Mouse (Mus musculus) MEL (cell line): Measurements from ENCODE around the gene Sertad2. TPM values are rescaled to one million over a fixed set of nuclear protein-coding genes. Genes with fewer than 3 reads are reported as not detected.

ENCODE experiments used
- DNase-seq: peaks from one replicate; pipeline ENCODE4 v3.0.0; 2011; ENCODE audit warnings: low read depth, low spot score
- H3K27ac ChIP-seq: 2 replicates; pipeline ENCODE4 v1.5.1; 2012; ENCODE audit warnings: low read depth, mild to moderate bottlenecking, control low read depth, low read length, moderate library complexity; ENCODE audit not compliant: control insufficient read depth
- H3K27me3 ChIP-seq, 2 experiments: fragments of 150-350 bp in 1 of 2; sonication (generic) in 1 of 2; 2 replicates each; pipeline ENCODE4 v1.6.1; 2012; ENCODE audit warnings: low read length in 2 of 2, mild to moderate bottlenecking in 2 of 2, improper control_type of control experiment in 1 of 2, moderate library complexity in 1 of 2; ENCODE audit not compliant: insufficient read depth in 2 of 2, control insufficient read depth in 1 of 2
- H3K36me3 ChIP-seq, 2 experiments: 2 replicates each; pipeline ENCODE4 v1.6.1; 2012 to 2014; ENCODE audit warnings: low read length in 2 of 2, improper control_type of control experiment in 1 of 2, inconsistent platforms in 1 of 2, mild to moderate bottlenecking in 1 of 2; ENCODE audit not compliant: insufficient read depth in 2 of 2, control insufficient read depth in 1 of 2
- H3K4me1 ChIP-seq, 2 experiments: fragments of 150-350 bp in 1 of 2; sonication (generic) in 1 of 2; 2 replicates each; pipeline ENCODE4 v1.6.1; 2012; ENCODE audit warnings: low read length in 2 of 2, improper control_type of control experiment in 1 of 2, mild to moderate bottlenecking in 1 of 2; ENCODE audit not compliant: insufficient read depth in 2 of 2, control insufficient read depth in 1 of 2
- H3K4me3 ChIP-seq, 2 experiments: fragments of 150-350 bp in 1 of 2; sonication (generic) in 1 of 2; 2 replicates each; pipeline ENCODE4 v1.5.1; 2012; ENCODE audit warnings: low read depth in 2 of 2, low read length in 2 of 2, mild to moderate bottlenecking in 2 of 2, moderate library complexity in 2 of 2, control low read depth in 1 of 2, improper control_type of control experiment in 1 of 2; ENCODE audit not compliant: control insufficient read depth in 1 of 2, insufficient read depth in 1 of 2
- H3K79me2 ChIP-seq: 2 replicates; pipeline ENCODE4 v1.6.1; 2012; ENCODE audit warnings: mild to moderate bottlenecking, low read length, moderate library complexity; ENCODE audit not compliant: control insufficient read depth, poor library complexity, insufficient read depth
- H3K9ac ChIP-seq: 2 replicates; pipeline ENCODE4 v1.6.1; 2012; ENCODE audit warnings: low read depth, mild to moderate bottlenecking, control low read depth, low read length, moderate library complexity; ENCODE audit not compliant: control insufficient read depth, poor library complexity, severe bottlenecking
- H3K9me3 ChIP-seq: fragments of 150-350 bp; sonication (generic); replicated peaks from 2 replicates; pipeline ENCODE4 v1.6.1; 2012; ENCODE audit warnings: mild to moderate bottlenecking, low read length, improper control_type of control experiment, moderate library complexity; ENCODE audit not compliant: insufficient read depth
- BHLHE40 ChIP-seq: IDR thresholded peaks from 2 replicates; pipeline ENCODE4 v1.6.1; 2012; ENCODE audit warnings: low read depth, mild to moderate bottlenecking, inconsistent platforms, low read length, improper control_type of control experiment, borderline replicate concordance
- CHD1 ChIP-seq: IDR thresholded peaks from 2 replicates; pipeline ENCODE4 v1.6.1; 2012; ENCODE audit warnings: low read depth, mild to moderate bottlenecking, inconsistent platforms, low read length, improper control_type of control experiment
- CHD2 ChIP-seq: IDR thresholded peaks from 2 replicates; pipeline ENCODE4 v1.6.1; 2011; ENCODE audit warnings: low read length, improper control_type of control experiment
- CTCF ChIP-seq, 3 experiments: IDR thresholded peaks in 2 of 3; conservative IDR thresholded peaks in 1 of 3; 2 replicates each; pipeline ENCODE4 v1.5.1; 2011 to 2012; ENCODE audit warnings: low read length in 3 of 3, low read depth in 2 of 3, mild to moderate bottlenecking in 2 of 3, improper control_type of control experiment in 1 of 3, inconsistent platforms in 1 of 3, mixed read lengths in 1 of 3, moderate library complexity in 1 of 3; ENCODE audit not compliant: control insufficient read depth in 1 of 3, insufficient read depth in 1 of 3, poor library complexity in 1 of 3, severe bottlenecking in 1 of 3
- ELF1 ChIP-seq: IDR thresholded peaks from 2 replicates; pipeline ENCODE4 v1.6.1; 2014; ENCODE audit warnings: low read depth, mild to moderate bottlenecking, inconsistent platforms, low read length, improper control_type of control experiment, moderate library complexity
- EP300 ChIP-seq, 2 experiments: IDR thresholded peaks; 2 replicates each; pipeline ENCODE4 v1.6.1; 2011; ENCODE audit warnings: improper control_type of control experiment in 2 of 2, low read length in 2 of 2, low read depth in 1 of 2, mild to moderate bottlenecking in 1 of 2
- ETS1 ChIP-seq: IDR thresholded peaks from 2 replicates; pipeline ENCODE4 v1.6.1; 2012; ENCODE audit warnings: low read depth, mild to moderate bottlenecking, inconsistent platforms, low read length, improper control_type of control experiment, moderate library complexity
- JUND ChIP-seq: IDR thresholded peaks from 2 replicates; pipeline ENCODE4 v1.6.1; 2011; ENCODE audit warnings: low read depth, mild to moderate bottlenecking, improper control_type of control experiment, low read length
- MAFK ChIP-seq: IDR thresholded peaks from 2 replicates; pipeline ENCODE4 v1.6.1; 2011; ENCODE audit warnings: low read depth, mild to moderate bottlenecking, low read length, improper control_type of control experiment, borderline replicate concordance
- MEF2A ChIP-seq: IDR thresholded peaks from 2 replicates; pipeline ENCODE4 v1.6.1; 2014; ENCODE audit warnings: low read depth, mild to moderate bottlenecking, inconsistent platforms, low read length, improper control_type of control experiment; ENCODE audit not compliant: poor library complexity, insufficient replicate concordance, severe bottlenecking; ENCODE audit errors: extremely low read depth
- MXI1 ChIP-seq: IDR thresholded peaks from 2 replicates; pipeline ENCODE4 v1.6.1; 2011; ENCODE audit warnings: mild to moderate bottlenecking, low read depth, low read length, improper control_type of control experiment
- NRF1 ChIP-seq: IDR thresholded peaks from 2 replicates; pipeline ENCODE4 v1.6.1; 2014; ENCODE audit warnings: low read depth, mild to moderate bottlenecking, inconsistent platforms, low read length, improper control_type of control experiment, moderate library complexity; ENCODE audit not compliant: poor library complexity, insufficient read depth, severe bottlenecking
- POLR2A ChIP-seq, 2 experiments: IDR thresholded peaks; 2 replicates each; pipeline ENCODE4 v1.6.1; 2011 to 2012; ENCODE audit warnings: low read length in 2 of 2, mild to moderate bottlenecking in 2 of 2, control low read depth in 1 of 2, improper control_type of control experiment in 1 of 2, low read depth in 1 of 2, moderate library complexity in 1 of 2; ENCODE audit not compliant: control insufficient read depth in 1 of 2, insufficient read depth in 1 of 2, poor library complexity in 1 of 2
- POLR2AphosphoS5 ChIP-seq: IDR thresholded peaks from 2 replicates; pipeline ENCODE4 v1.6.1; 2012; ENCODE audit warnings: low read depth, borderline replicate concordance, mild to moderate bottlenecking, inconsistent platforms, low read length, moderate library complexity, mixed read lengths
- RAD21 ChIP-seq: IDR thresholded peaks from 2 replicates; pipeline ENCODE4 v1.6.1; 2011; ENCODE audit warnings: mild to moderate bottlenecking, low read depth, low read length, improper control_type of control experiment
- TAL1 ChIP-seq: IDR thresholded peaks from 2 replicates; pipeline ENCODE4 v1.6.1; 2012; ENCODE audit warnings: mild to moderate bottlenecking, inconsistent platforms, low read length, moderate library complexity, mixed read lengths
- TBP ChIP-seq: IDR thresholded peaks from 2 replicates; pipeline ENCODE4 v1.8.0; 2011; ENCODE audit warnings: low read depth, low read length, improper control_type of control experiment
- UBTF ChIP-seq: IDR thresholded peaks from 2 replicates; pipeline ENCODE4 v1.6.1; 2012; ENCODE audit warnings: low read depth, mild to moderate bottlenecking, inconsistent platforms, low read length, improper control_type of control experiment, moderate library complexity, borderline replicate concordance; ENCODE audit not compliant: insufficient read depth
- USF1 ChIP-seq: IDR thresholded peaks from 2 replicates; pipeline ENCODE4 v1.6.1; 2014; ENCODE audit warnings: low read depth, mild to moderate bottlenecking, inconsistent platforms, low read length, improper control_type of control experiment, moderate library complexity
- USF2 ChIP-seq, 2 experiments: IDR thresholded peaks; 2 replicates each; pipeline ENCODE4 v1.6.1; 2011 to 2012; ENCODE audit warnings: improper control_type of control experiment in 2 of 2, low read length in 2 of 2, borderline replicate concordance in 1 of 2, inconsistent platforms in 1 of 2, low read depth in 1 of 2, mild to moderate bottlenecking in 1 of 2; ENCODE audit not compliant: insufficient read depth in 1 of 2
- ZKSCAN1 ChIP-seq: IDR thresholded peaks from 2 replicates; pipeline ENCODE4 v1.6.1; 2012; ENCODE audit warnings: low read depth, mild to moderate bottlenecking, inconsistent platforms, low read length, improper control_type of control experiment, moderate library complexity
- ZNF384 ChIP-seq: IDR thresholded peaks from 2 replicates; pipeline ENCODE4 v1.6.1; 2012; ENCODE audit warnings: low read depth, mild to moderate bottlenecking, inconsistent platforms, low read length, improper control_type of control experiment
- polyA plus RNA-seq, 2 experiments: library from polyadenylated mRNA; stranded (reverse) in 1 of 2; unstranded in 1 of 2; fragments of >175 nt in 1 of 2; fragments of >200 nt in 1 of 2; gene quantifications; 2 replicates each; pipeline versions ENCODE4 v1.2.1 to v1.2.4; 2012; ENCODE audit warnings: low replicate concordance in 2 of 2, low read depth in 1 of 2; ENCODE audit not compliant: insufficient read length in 2 of 2, insufficient read depth in 1 of 2, missing spikeins in 1 of 2
- total RNA-seq: library from RNA; depleted of rRNA; stranded (reverse); fragments of 300-350 nt; gene quantifications from 2 replicates; pipeline ENCODE4 v1.2.3, GENCODE M21; 2012

Sertad2 gene
- total and polyA plus RNA-seq, 3 experiments, result 7.0 to 11.5 TPM; not detected in 1

GRCm38 (mm10) chr11:20664878-20665277, 121.8 kb downstream of the Sertad2 start:
- Histone ChIP-seq H3K4me3 (no peak overlapping the region), H3K9me3 (no peaks in the 10 kb centered on the region), H3K27ac (no peak overlapping the region), H3K79me2 (no peaks in the 10 kb centered on the region), H3K4me1 (no peaks in the 10 kb centered on the region), H3K36me3 (no peaks in the 10 kb centered on the region; a peak in 1 of 4 replicates), H3K27me3 (no peaks in the 10 kb centered on the region), H3K9ac (no peak overlapping the region)
- DNase-seq, result no peak
- TF ChIP-seq JUND (no peak), TBP (no peak), MXI1 (no peak), MAFK (no peak), CHD2 (no peak), ETS1 (no peak), USF2 (IDR thresholded peaks at IDR 0.05; ENCODE audit: borderline replicate concordance in 1 of 2, insufficient read depth in 1 of 2, low read depth in 1 of 2, low read length in 2 of 2) (no peak), BHLHE40 (no peak), CHD1 (no peak), UBTF (no peak), TAL1 (no peak), ZKSCAN1 (no peak), RAD21 (no peak), ZNF384 (no peak), ELF1 (no peak), NRF1 (no peak), EP300 (IDR thresholded peaks at IDR 0.05; ENCODE audit: low read depth in 1 of 2, low read length in 2 of 2) (no peak)

GRCm38 (mm10) chr11:20671789-20672392, 128.8 kb downstream of the Sertad2 start:
- no peak for DNase-seq
- Histone ChIP-seq H3K27ac (no peak overlapping the region), H3K79me2 (no peaks in the 10 kb centered on the region), H3K9ac (no peak overlapping the region), H3K4me3 (no peak overlapping the region), H3K9me3 (no peaks in the 10 kb centered on the region), H3K36me3 (no peaks in the 10 kb centered on the region), H3K4me1 (0 out of 4 replicates have a peak, but pooled peaks cover 0 to 3% of the 10 kb centered on the region in 2 experiments), H3K27me3 (no peaks in the 10 kb centered on the region)
- TF ChIP-seq POLR2A (IDR thresholded peaks at IDR 0.05; ENCODE audit: control insufficient read depth in 1 of 2, insufficient read depth in 1 of 2, low read depth in 1 of 2, low read length in 2 of 2, poor library complexity in 1 of 2) (no peak), ZNF384 (no peak), POLR2AphosphoS5 (no peak), USF1 (no peak), EP300 (IDR thresholded peaks at IDR 0.05; ENCODE audit: low read depth in 1 of 2, low read length in 2 of 2) (no peak), CTCF (IDR thresholded peaks at IDR 0.05 in 2 of 3, conservative IDR thresholded peaks at IDR 0.05 in 1 of 3; ENCODE audit: control insufficient read depth in 1 of 3, insufficient read depth in 1 of 3, low read depth in 2 of 3, low read length in 3 of 3, poor library complexity in 1 of 3, severe bottlenecking in 1 of 3) (0 out of 6 replicates have a peak, but pooled peaks of 1 of the 3 experiments have one; percentile 5), MEF2A (no peak)
